Mouse (Mus musculus): Measurements from ENCODE around the gene Unkl.
"Not testable (repeated sequence)": the region's sequence is repeated elsewhere in the genome, so short reads cannot be mapped to it uniquely, and the experiment has no call there.

Gene Unkl

DNA sequence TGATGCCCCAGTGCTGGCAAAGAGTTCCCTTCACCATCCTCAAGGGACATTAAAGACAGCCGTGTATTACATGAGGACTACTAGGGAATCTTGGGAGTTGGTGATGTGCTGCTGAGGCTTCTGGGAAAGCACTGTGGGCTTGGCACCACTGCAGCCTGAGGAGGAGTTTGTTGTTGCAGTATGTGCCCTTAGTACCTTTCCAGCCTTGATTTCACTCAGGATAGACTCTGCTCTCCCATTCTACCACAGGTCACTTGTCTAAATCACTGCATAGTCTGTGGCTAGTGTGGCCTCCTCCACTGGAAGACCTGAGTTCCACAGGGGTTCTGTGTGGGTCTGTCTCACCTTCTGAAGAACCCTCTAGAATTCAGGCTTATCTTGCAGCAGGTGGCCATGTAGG, 32.5 kb downstream of the Unkl start:
- DNase-seq, result no peak

GRCm38 (mm10) chr17:25221821-25222503, 33.8 kb downstream of the Unkl start:
- peak; percentile 63 for DNase-seq

DNA sequence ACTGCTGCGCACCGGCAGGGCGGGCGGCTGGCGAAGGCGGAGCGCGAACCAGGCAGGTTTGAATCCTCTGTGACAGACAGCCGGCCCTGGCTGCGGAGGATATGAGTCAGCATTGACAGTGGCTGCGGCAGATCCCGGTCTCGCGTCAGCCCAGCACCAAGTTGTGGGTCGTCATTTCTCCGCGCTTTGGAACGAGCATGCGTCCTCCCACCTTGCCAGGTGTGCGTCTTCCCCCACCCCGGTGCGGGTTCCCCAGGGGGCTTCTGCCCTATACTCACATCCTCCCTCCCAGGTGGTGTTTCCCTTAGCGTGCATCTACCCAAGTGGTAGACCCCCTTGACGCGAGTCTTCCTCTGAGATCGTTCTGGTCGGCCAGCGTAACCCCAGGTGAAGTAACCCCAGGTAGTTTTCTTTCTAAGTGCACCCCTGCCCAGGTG, 34.3 kb downstream of the Unkl start:
- DNase-seq, result peak; percentile 42

GRCm38 (mm10) chr17:25222951-25223601, 34.9 kb downstream of the Unkl start:
- DNase-seq, result no peak

DNA sequence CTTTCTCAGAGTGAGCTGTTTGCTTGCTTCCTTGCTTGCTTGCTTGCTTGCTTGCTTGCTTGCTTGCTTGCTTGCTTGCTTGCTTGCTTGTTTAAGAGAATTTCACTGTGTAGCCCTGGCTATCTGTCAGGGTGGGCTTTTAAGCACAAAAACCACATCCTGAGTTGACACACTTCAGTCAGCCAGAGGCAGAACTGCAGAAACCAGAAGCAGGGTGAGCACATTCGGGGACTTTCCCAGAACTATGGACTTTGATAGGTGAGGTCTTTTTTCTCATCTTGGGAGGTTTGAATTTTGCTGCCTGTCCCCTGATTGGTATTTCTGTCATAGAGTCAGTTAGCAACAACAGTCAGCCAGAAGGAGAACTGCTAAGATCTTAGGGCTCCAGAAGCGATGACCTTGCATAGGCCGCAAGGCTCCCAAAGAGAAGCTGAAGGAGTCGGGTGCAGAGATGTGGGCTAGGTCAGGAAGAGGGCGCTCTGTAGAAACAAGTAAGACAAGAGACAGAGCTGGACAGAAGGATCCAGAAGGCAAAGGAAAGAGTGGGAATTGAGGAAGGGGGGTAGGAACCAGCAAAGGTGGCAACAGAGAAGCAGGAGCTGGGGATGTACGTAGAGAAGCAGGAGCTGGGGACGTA, 36.5 kb downstream of the Unkl start:
- DNase-seq, result no peak

- DNase-seq, result no peak
Measured at GRCm38 (mm10) chr17:25225659-25226058, 37.5 kb downstream of the Unkl start.

DNA sequence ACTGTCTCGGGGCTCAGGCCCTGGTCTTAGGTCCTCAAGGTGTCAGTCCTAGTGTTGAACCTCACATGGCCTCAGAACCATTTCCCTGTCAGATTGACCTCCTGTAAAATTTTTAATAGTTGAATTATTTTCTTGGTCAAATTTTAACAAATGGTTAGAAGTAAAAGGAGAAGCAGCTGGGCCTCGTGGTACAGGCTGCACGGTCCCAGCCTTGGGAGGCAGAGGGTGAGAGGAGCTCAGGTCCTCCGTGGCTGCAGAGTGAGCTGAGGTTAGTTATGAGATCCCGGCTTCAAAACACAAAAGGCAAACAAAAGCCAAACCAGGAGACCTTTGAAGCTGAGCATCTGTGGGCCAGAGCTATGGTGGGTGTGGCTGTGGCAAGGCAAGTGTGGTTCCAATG, 39.8 kb downstream of the Unkl start:
- no peak for DNase-seq

DNA sequence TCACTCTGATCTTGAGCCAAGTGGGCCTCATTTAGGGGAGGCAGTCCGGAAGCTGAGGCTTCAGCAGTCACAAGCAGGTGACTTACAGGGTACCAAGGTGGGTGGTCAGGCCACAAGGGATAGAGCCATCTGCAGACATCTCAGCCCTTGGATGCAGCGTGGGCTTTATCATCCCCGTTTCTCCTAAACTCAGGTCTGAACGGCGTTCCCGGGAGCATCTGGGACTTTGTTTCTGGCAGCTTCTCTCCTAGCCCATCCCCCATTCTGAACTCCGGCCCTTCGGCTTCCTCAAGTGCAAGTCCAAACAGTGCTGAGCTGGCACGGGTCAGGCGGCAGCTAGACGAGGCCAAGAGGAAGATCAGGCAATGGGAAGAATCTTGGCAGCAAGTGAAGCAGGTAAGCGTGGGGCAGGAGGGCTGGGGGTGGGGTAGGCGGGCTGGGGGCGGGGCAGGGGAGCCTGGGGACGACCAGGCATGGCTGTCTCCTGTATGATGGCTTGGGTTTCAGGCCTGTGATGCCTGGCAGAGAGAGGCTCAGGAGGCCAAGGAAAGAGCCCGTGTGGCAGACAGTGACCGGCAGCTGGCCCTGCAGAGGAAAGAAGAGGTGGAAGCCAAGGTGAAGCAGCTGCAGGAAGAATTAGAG, 41.9 kb downstream of the Unkl start:
- DNase-seq, result not testable (repeated sequence)

GRCm38 (mm10) chr17:25230700-25231099, 42.5 kb downstream of the Unkl start:
- no peak for DNase-seq

GRCm38 (mm10) chr17:25231621-25232020, 43.4 kb downstream of the Unkl start:
- not testable (repeated sequence) for DNase-seq

DNA sequence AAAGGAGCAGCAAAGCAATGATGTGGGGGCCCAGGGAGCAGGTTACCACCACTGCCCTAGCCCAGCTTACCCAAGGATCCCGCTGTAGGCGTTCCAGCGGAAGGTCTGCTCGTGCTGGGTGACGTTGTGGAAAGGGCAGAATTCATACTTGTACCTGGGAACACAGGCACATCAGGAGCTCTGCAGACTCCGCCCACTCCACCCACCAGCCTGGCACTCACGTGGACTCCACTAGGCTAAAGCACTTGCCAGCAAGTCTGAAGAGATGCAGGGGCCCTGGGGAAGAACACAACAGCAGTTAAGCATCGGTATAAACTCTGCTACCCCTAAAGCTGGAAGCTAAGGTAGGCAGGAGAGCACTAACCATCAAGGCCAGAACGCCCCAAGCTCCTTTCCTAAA, 47.4 kb downstream of the Unkl start:
- DNase-seq, result peak; percentile 64

GRCm38 (mm10) chr17:25239695-25240636, 51.8 kb downstream of the Unkl start, which contains the start of the genes Gnptg and Tsr3:
Gene Gnptg, minus strand, starts transcription at chr17:25240124.
Gene Tsr3, plus strand, starts transcription at chr17:25240170.
- DNase-seq, result peak; percentile 89

DNA sequence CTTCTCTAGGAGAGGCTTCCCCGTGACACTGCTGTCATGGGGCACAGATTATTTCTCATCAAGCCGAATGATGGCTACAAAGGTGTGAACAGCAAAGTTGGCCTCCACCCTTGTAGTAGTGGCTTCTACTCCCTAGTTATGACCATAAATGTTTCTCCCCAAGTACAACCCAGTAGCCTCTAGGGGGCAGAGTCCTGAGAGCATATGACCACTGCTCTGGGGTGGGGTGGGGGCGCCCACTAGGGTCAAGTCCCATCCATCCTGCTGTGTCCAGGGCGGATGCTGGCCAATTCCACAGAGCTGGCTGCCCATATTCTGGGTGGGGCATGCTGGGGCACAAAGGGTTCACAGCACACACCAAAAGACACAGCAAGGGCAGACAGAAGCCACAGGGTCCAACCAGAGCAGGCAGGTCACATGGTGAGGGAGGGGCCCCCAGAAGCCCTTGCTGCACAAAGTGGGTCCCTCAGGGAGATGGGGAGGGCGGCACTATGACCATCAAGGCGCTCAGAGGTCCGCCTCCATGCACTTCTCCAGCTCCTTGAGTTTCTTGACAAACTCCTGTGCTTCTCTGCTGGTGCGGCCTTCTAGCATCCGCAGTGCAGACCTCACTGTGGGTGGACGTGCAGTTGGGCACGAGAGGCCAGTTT, 55.1 kb downstream of the Unkl start:
- DNase-seq, result no peak

- no peak for DNase-seq
Measured at GRCm38 (mm10) chr17:25244239-25244638, 56.0 kb downstream of the Unkl start.

DNA sequence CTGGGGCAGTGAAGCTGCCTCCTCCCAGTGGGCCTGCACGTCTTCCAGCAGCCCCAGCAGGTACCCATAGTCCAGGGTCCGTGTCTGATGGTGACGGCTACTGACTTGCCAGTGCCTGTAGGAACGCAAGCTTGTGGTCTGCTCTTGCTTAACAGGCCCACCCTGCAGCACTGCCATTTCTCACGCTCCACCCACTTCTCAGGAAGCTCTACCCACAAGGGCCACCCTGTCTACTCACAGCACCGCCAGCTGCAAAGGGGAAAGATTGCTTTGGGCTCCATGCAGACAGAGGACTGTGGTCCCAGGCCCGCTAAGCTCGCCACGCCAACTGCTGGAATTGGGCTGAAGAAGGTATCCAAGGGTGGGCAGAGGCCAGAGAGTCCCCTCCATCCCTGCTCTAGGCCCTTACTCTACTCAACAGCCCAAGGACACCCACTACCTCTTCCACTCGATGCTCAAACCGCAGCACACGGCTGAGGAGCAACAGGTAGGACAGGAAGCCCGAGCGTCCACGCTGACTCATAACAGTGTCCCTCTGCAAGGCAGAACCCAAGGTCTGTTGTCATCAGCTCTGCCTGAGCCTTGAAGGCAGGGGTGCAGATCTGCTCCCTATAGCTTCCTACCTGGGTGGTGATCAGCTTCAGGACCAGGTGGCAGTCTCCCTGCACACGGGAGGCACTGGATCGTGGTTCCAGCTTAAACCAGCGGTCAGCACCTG, 60.0 kb downstream of the Unkl start:
- DNase-seq, result no peak

DNA sequence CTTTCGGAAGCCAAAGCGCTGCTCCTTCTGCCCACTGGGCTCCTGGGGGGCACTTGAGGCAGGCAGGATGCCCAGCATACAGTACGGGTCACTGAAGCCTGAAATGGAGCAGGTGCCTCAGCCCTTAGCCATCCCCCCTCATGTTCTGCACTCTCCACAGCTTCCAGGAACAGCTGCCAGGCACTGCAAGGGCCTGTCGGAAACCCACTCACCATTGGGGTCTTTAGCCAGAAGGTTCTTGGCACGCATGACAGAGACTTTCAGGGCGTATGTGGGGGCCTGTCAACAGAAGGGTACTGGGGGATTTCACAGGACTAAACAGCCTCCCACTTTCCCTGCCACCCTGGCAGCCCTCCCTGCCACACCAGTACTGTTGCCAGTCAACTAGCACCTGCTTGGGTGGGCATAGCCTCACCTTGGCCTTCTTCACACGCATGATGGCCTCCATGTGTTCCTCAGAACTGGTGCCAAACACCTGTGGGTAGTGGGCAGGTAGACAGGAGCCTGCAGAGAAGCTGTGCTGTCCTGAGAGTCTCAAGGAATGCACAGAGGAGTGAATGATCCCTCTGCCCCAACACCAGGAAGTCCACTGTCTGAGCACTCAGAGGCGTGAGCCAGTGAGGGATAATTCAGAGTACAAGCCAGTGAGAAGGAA, 62.1 kb downstream of the Unkl start:
- no peak for DNase-seq

GRCm38 (mm10) chr17:25252643-25253042, 64.4 kb downstream of the Unkl start:
- no peak for DNase-seq

- peak; percentile 50 for DNase-seq
Measured at GRCm38 (mm10) chr17:25253760-25254159, 65.6 kb downstream of the Unkl start.

- DNase-seq, result no peak
Measured at GRCm38 (mm10) chr17:25255110-25255509, 66.9 kb downstream of the Unkl start.

DNA sequence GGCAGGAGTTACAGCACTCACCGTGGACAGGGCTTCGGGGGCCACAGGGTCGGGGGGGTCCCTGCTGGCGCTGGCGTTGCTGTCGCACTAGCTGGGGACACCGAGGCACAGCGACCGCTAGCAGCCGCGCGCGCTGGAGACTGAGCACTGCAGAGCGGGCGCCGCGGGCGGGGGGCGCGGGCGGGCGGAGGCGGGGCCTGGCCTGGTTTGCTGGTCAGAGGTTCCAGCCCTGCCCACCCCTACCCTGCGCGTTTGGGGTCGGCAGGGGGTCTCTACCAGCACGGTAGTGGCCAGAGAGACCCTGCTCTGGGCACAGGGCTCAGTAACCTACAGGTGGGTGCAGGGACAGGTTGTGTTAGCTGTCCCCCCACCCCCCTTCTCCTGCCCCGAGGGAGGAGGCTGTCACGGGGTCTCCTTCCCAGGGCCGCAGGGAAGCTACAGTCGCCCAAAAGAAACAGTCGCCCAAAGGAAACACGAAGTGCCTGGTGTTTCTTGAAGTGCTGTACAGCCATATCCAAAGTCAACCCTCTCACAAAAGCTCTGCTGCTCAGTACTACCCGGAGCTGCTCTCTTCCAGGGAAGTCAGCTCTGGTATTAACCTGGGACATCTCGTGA, 68.0 kb downstream of the Unkl start, which contains the start of gene Baiap3:
Gene Baiap3, minus strand, starts transcription at position 225 of the 615 bp plus-strand sequence.
- DNase-seq, result no peak
